Mouse (Mus musculus) right cerebral cortex, postnatal 25 days (tissue): Measurements from ENCODE around the gene Slc9a8.

ENCODE experiments used
- DNase-seq: peaks from one replicate; pipeline ENCODE4 v3.0.0; 2022

Gene Slc9a8

GRCm38 (mm10) chr2:167512365-167512764, 90.9 kb downstream of the Slc9a8 start:
- no peak for DNase-seq

GRCm38 (mm10) chr2:167512970-167513369, 91.5 kb downstream of the Slc9a8 start:
- no peak for DNase-seq

GRCm38 (mm10) chr2:167514641-167515040, 93.1 kb downstream of the Slc9a8 start:
- DNase-seq, result no peak

GRCm38 (mm10) chr2:167515688-167516087, 94.2 kb downstream of the Slc9a8 start:
- DNase-seq, result no peak

- DNase-seq, result no peak
Observed at GRCm38 (mm10) chr2:167519606-167520252, 98.2 kb downstream of the Slc9a8 start.
